Mouse (Mus musculus): ENCODE results near the gene 4933405L10Rik. TPM values are rescaled to one million over a fixed set of nuclear protein-coding genes. Genes with fewer than 3 reads are reported as not detected.
A peak's percentile ranks its signal among the peaks of the same experiment; 100 is the strongest.

The 4933405L10Rik gene
- total and polyA plus RNA-seq, 2 experiments from 2014 or later = 0.44 TPM; not detected in 1

DNA sequence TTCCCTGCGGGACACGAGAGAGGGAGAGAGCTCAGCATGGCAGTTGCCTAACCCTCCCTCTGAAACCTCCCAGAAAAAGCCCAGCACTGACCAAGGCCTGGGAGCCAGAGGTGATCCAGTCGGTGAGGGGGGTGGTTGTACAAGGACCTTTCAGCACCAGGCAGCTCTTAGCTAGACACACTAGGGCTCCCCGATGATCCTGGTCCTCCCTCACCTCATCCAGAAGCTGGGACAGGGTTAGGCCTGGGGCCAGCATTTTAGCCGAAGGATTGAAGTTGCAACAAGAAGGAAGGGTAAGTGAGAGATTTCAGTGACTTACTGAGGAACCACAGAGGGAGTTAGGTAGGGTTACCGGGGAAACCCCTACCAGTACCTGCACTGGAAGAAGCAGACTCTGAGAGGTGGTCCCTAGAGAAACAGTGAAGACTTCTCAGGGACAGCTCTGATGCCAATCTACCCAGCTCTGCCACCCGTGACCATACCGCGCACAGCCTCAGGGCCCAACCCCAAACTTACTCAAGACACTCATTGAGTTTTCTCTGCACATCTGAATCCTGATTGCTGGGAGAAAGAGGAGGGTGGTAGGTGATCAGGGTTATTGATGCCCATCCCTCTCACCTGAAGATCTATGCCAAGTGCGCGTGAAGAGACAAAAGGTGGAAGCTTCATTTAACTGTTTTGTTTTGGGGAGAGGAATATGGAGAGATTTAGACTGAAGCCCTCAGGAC, 7.8 kb upstream of the 4933405L10Rik start:
- H3K9ac ChIP-seq (replicated peaks; ENCODE audit: low read length, poor library complexity, severe bottlenecking) = peak overlapping the region; percentile 65
- H3K27me3 ChIP-seq (ENCODE audit: insufficient read depth, low read length) = no peaks in the 10 kb centered on the region
- H3K4me2 ChIP-seq (ENCODE audit: low read depth, low read length, poor library complexity, severe bottlenecking) = peak overlapping the region; percentile 96
- no peak overlapping the region for H3K27ac ChIP-seq (ENCODE audit: low read depth, low read length)
- no peak for TF ChIP-seq CTCF (IDR thresholded peaks at IDR 0.05)
- H3K9me3 ChIP-seq (ENCODE audit: low read length) = no peaks in the 10 kb centered on the region
- H3K36me3 ChIP-seq (ENCODE audit: insufficient read depth, low read length) = peaks cover 40% of the 10 kb centered on the region
- ATAC-seq (ENCODE audit: low FRiP score) = no peak
- H3K4me3 ChIP-seq (ENCODE audit: low read depth, low read length) = peak overlapping the region; percentile 67
- 91% methylated on average over 11 of the region's 11 CpGs for WGBS
- DNase-seq (ENCODE audit: low spot score) = no peak
- H3K4me1 ChIP-seq (ENCODE audit: insufficient read depth, low read length) = peaks cover 17% of the 10 kb centered on the region

DNA sequence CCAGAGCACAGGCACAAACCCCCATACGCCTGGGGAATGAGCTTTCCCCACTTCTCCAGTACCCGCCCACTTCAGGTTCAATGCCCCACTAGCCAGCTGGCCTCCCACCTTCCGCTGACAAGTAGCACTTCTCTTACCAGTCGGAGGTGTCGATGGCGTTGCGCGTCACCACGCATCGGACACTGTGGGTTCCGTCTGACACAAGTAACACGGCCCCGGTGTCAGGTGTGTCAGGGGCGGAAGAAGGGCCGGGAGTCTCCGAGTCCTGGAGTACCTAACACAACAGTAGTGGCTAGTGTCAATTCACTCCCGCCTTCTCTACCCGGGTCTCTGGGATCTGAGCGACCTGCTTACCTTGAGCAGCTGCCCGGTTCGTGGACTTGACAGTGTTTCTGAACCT, 6.9 kb upstream of the 4933405L10Rik start:
- no peak for TF ChIP-seq CTCF (IDR thresholded peaks at IDR 0.05)
- H3K36me3 ChIP-seq (ENCODE audit: insufficient read depth, low read length) = peaks cover 40% of the 10 kb centered on the region
- H3K9ac ChIP-seq (replicated peaks; ENCODE audit: low read length, poor library complexity, severe bottlenecking) = peak overlapping the region; percentile 65
- under 1% methylated on average over 21 of the region's 21 CpGs for WGBS
- no peaks in the 10 kb centered on the region for H3K27me3 ChIP-seq (ENCODE audit: insufficient read depth, low read length)
- H3K9me3 ChIP-seq (ENCODE audit: low read length) = no peaks in the 10 kb centered on the region
- ATAC-seq (ENCODE audit: low FRiP score) = peak; percentile 41
- H3K4me2 ChIP-seq (ENCODE audit: low read depth, low read length, poor library complexity, severe bottlenecking) = peak overlapping the region; percentile 96
- peak overlapping the region; percentile 67 for H3K4me3 ChIP-seq (ENCODE audit: low read depth, low read length)
- H3K4me1 ChIP-seq (ENCODE audit: insufficient read depth, low read length) = peaks cover 11% of the 10 kb centered on the region
- peak; percentile 36 for DNase-seq (ENCODE audit: low spot score)
- H3K27ac ChIP-seq (ENCODE audit: low read depth, low read length) = peak overlapping the region; percentile 86

DNA sequence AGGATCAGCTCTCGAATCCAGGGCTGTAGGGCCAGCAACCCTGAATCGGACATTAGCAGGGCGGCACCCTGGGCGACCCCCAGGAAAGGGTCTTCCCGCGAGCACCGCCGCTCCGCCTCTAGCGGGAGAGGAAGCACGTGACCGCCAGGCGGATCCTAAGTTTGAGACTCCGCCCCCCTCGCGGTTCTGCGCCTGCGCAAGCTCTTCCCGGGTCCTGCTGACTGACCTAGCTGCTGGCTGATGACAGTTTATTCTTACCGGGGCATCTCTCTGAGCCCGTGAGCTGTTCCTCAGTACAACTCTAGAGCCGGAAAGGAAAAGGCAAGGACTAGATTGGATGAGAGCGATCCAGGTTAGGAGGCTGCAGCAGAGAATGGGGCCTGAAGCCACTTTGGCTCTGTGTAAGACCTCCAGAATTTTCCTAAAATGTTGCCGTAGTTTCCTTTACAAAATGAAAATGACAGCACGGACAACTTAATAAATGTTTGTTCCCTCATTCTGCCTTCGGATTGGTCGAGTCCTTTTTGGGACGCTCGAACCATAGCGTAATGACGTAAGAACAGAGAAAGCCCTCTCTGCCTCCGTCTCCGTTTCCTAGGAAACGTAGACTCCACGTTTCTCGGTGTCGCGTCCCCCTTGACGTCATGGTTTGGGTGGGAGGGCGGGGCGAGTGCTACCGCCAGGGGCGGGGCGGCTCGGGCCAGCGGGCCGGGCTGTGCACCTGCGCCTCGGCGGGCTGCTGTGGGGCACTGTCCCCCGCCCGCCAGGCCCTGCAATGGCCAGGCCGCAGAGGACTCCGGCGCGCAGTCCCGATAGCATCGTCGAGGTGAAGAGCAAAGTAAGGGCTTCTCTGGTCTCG, 6.3 kb upstream of the 4933405L10Rik start, which contains the start of the genes Acd and Pard6a:
TSS of gene Acd (minus strand) at position 137 of the 859 bp plus-strand sequence.
TSS of gene Pard6a (plus strand) at position 183 of the 859 bp plus-strand sequence.
- Histone ChIP-seq H3K9ac (replicated peaks; ENCODE audit: low read length, poor library complexity, severe bottlenecking) (peak within 1 kb of the TSS; percentile 65), H3K36me3 (ENCODE audit: insufficient read depth, low read length) (peaks cover 40% of the 10 kb centered on the region), H3K4me3 (ENCODE audit: low read depth, low read length) (peak within 1 kb of the TSS; percentile 67), H3K9me3 (ENCODE audit: low read length) (no peaks in the 10 kb centered on the region), H3K27ac (ENCODE audit: low read depth, low read length) (peak within 1 kb of the TSS; percentile 86), H3K4me2 (ENCODE audit: low read depth, low read length, poor library complexity, severe bottlenecking) (peak within 1 kb of the TSS; percentile 96), H3K4me1 (ENCODE audit: insufficient read depth, low read length) (0 out of 2 replicates have a peak, but pooled peaks cover 10% of the 10 kb centered on the region), H3K27me3 (ENCODE audit: insufficient read depth, low read length) (no peaks in the 10 kb centered on the region)
- WGBS = under 1% methylated on average over 60 of the region's 60 CpGs
- TF ChIP-seq CTCF (IDR thresholded peaks at IDR 0.05) = peak; percentile 19; the same call in 1 of the 2 replicates
- DNase-seq (ENCODE audit: low spot score) = peak; percentile 96
- peak; percentile 79 for ATAC-seq (ENCODE audit: low FRiP score)

DNA sequence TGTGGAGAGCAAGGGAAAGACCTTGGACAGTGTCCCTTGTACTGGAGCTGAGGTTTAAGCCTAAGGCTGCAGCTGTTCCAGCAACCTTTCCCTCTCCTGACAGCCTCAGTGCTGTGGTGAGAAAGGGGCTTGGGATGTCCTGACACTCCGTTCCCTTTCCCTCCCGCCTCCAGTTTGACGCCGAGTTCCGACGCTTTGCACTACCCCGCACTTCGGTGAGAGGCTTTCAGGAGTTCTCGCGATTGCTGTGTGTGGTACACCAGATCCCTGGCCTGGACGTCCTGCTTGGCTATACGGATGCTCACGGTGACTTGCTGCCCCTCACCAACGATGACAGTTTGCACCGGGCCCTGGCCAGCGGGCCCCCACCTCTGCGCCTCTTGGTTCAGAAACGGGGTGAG, 5.5 kb upstream of the 4933405L10Rik start:
- H3K4me1 ChIP-seq (ENCODE audit: insufficient read depth, low read length) = peaks cover 11% of the 10 kb centered on the region
- WGBS = 36% methylated on average over 18 of the region's 18 CpGs
- H3K9ac ChIP-seq (replicated peaks; ENCODE audit: low read length, poor library complexity, severe bottlenecking) = peak overlapping the region; percentile 65
- peak; percentile 8 for ATAC-seq (ENCODE audit: low FRiP score)
- peak overlapping the region; percentile 96 for H3K4me2 ChIP-seq (ENCODE audit: low read depth, low read length, poor library complexity, severe bottlenecking)
- H3K27me3 ChIP-seq (ENCODE audit: insufficient read depth, low read length) = no peaks in the 10 kb centered on the region
- H3K36me3 ChIP-seq (ENCODE audit: insufficient read depth, low read length) = peaks cover 34% of the 10 kb centered on the region
- no peak for TF ChIP-seq CTCF (IDR thresholded peaks at IDR 0.05)
- H3K9me3 ChIP-seq (ENCODE audit: low read length) = no peaks in the 10 kb centered on the region
- peak overlapping the region; percentile 67 for H3K4me3 ChIP-seq (ENCODE audit: low read depth, low read length)
- peak; percentile 19 for DNase-seq (ENCODE audit: low spot score)
- peak overlapping the region; percentile 86 for H3K27ac ChIP-seq (ENCODE audit: low read depth, low read length)

DNA sequence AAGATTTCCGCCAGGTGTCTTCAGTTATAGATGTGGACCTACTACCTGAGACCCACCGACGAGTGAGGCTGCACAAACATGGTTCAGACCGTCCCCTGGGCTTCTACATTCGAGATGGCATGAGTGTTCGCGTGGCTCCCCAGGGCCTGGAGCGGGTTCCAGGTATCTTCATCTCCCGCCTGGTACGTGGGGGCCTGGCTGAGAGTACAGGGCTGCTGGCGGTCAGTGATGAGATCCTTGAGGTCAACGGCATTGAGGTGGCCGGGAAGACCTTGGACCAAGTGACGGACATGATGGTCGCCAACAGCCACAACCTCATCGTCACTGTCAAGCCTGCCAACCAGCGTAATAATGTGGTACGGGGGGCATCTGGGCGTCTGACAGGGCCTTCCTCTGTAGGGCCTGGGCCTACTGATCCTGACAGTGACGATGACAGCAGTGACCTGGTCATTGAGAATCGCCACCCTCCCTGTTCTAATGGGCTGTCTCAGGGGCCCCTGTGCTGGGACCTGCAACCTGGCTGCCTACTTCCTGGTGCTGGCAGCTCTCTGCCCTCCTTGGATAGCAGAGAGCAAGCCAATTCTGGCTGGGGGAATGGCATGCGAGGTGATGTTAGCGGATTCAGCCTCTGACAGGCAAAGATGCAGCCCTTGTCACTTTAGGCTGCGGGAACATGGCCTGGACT, 4.6 kb upstream of the 4933405L10Rik start:
- ATAC-seq (ENCODE audit: low FRiP score) (no peak), DNase-seq (ENCODE audit: low spot score) (no peak)
- H3K4me3 ChIP-seq (ENCODE audit: low read depth, low read length) = no peak overlapping the region; the same call in 1 of the 2 replicates
- peaks cover 26% of the 10 kb centered on the region for H3K36me3 ChIP-seq (ENCODE audit: insufficient read depth, low read length)
- no peak overlapping the region for H3K4me2 ChIP-seq (ENCODE audit: low read depth, low read length, poor library complexity, severe bottlenecking)
- no peak for TF ChIP-seq CTCF (IDR thresholded peaks at IDR 0.05)
- no peak overlapping the region for H3K27ac ChIP-seq (ENCODE audit: low read depth, low read length)
- H3K4me1 ChIP-seq (ENCODE audit: insufficient read depth, low read length) = peaks cover 14% of the 10 kb centered on the region
- H3K9me3 ChIP-seq (ENCODE audit: low read length) = no peaks in the 10 kb centered on the region
- no peaks in the 10 kb centered on the region for H3K27me3 ChIP-seq (ENCODE audit: insufficient read depth, low read length)
- H3K9ac ChIP-seq (replicated peaks; ENCODE audit: low read length, poor library complexity, severe bottlenecking) = 0 out of 2 replicates have a peak overlapping the region, but pooled peaks have one; percentile 65
- 94% methylated on average over 24 of the region's 24 CpGs for WGBS

All from midbrain, postnatal 0 days (tissue).